Mouse (Mus musculus) liver, embryonic 14.5 days (tissue): ENCODE data around the gene Amn1. TPM values are rescaled to one million over a fixed set of nuclear protein-coding genes. Genes with fewer than 3 reads are reported as not detected.
A peak's percentile ranks its signal among the peaks of the same experiment; 100 is the strongest.

ENCODE experiments used
- ATAC-seq: fragments of 200-750 bp; cut with Nextera tagmentation; 2 replicates; pipeline ENCODE4 v1.8.0; 2017; ENCODE audit warnings: moderate number of reproducible peaks, mild to moderate bottlenecking, moderate library complexity; ENCODE audit not compliant: insufficient read depth
- DNase-seq, 3 experiments: peaks; one replicate each; pipeline ENCODE4 v3.0.0-alpha.2; 2012 to 2013; ENCODE audit warnings: low read depth in 3 of 3, low spot score in 3 of 3
- H3K27ac ChIP-seq: fragments of 300-500 bp; sonication (generic); 2 replicates; pipeline ENCODE4 v1.5.1; 2014; ENCODE audit warnings: moderate library complexity, mild to moderate bottlenecking, control low read depth, inconsistent platforms
- H3K27me3 ChIP-seq: fragments of 300-500 bp; sonication (generic); 2 replicates; pipeline ENCODE4 v1.6.1; 2014; ENCODE audit warnings: mild to moderate bottlenecking, low read length, moderate library complexity; ENCODE audit not compliant: control insufficient read depth, insufficient read depth
- H3K36me3 ChIP-seq: fragments of 300-500 bp; sonication (generic); replicated peaks from 2 replicates; pipeline ENCODE4 v1.6.1; 2014; ENCODE audit warnings: low read depth; ENCODE audit not compliant: control insufficient read depth, insufficient read depth
- H3K4me1 ChIP-seq, 2 experiments: fragments of 200-500 bp in 1 of 2; fragments of 300-500 bp in 1 of 2; sonication (generic) in 1 of 2; replicated peaks; 2 replicates each; pipeline ENCODE4 v1.6.1; 2012 to 2014; ENCODE audit warnings: antibody characterized with exemption in 1 of 2, inconsistent platforms in 1 of 2, low read length in 1 of 2; ENCODE audit not compliant: control insufficient read depth in 2 of 2, insufficient read depth in 2 of 2
- H3K4me2 ChIP-seq: fragments of 300-500 bp; sonication (generic); 2 replicates; pipeline ENCODE4 v1.6.1; 2014; ENCODE audit warnings: low read depth, mild to moderate bottlenecking, control low read depth, moderate library complexity
- H3K4me3 ChIP-seq, 2 experiments: fragments of 200-500 bp in 1 of 2; fragments of 300-500 bp in 1 of 2; sonication (generic) in 1 of 2; 2 replicates each; pipeline ENCODE4 v1.5.1; 2012 to 2014; ENCODE audit warnings: low read depth in 2 of 2, low read length in 2 of 2, mild to moderate bottlenecking in 2 of 2, control low read depth in 1 of 2, inconsistent platforms in 1 of 2, moderate library complexity in 1 of 2; ENCODE audit not compliant: insufficient read depth in 1 of 2
- H3K9ac ChIP-seq: fragments of 300-500 bp; sonication (generic); replicated peaks from 2 replicates; pipeline ENCODE4 v1.6.1; 2014; ENCODE audit warnings: mild to moderate bottlenecking, control low read depth, moderate library complexity
- H3K9me3 ChIP-seq: fragments of 300-500 bp; sonication (generic); 2 replicates; pipeline ENCODE4 v1.6.1; 2016; ENCODE audit warnings: low read length, mixed read lengths; ENCODE audit not compliant: control insufficient read depth
- CTCF ChIP-seq: IDR thresholded peaks from 2 replicates; pipeline ENCODE4 v1.5.1; 2016; ENCODE audit warnings: antibody characterized with exemption, low read depth, control low read depth
- EP300 ChIP-seq: IDR thresholded peaks from 2 replicates; pipeline ENCODE4 v1.6.1; 2016; ENCODE audit warnings: antibody characterized with exemption, low read depth
- WGBS: fragments of 180-500 bp; shearing (Covaris S2); extraction: QIAGEN DNeasy Blood & Tissue Kit; methylation state at CpG from one replicate; pipeline ENCODE4 v1.1.7; 2014; ENCODE audit not compliant: insufficient replicate concordance; 5-methylcytosine and 5-hydroxymethylcytosine counted together
- polyA plus RNA-seq, 2 experiments: library from polyadenylated mRNA; depleted of rRNA in 1 of 2; stranded (reverse) in 1 of 2; unstranded in 1 of 2; fragments of >200 nt; fragmentation: Nextera tagmentation in 1 of 2; extraction: Ambion mirVana in 1 of 2; gene quantifications; 2 replicates each; pipeline versions ENCODE4 v1.2.1 to v1.2.3; 2012 to 2014

The Amn1 gene
- polyA plus RNA-seq, 2 experiments, result 2.9 to 5.2 TPM

- no peak for ATAC-seq
- WGBS, result 69% methylated on average over 7 of the region's 7 CpGs
- Histone ChIP-seq H3K4me1 (no peaks in the 10 kb centered on the region), H3K4me2 (no peak overlapping the region), H3K36me3 (no peaks in the 10 kb centered on the region; the same call in 1 of the 2 replicates), H3K27ac (no peak overlapping the region), H3K4me3 (no peak overlapping the region), H3K27me3 (no peaks in the 10 kb centered on the region), H3K9me3 (no peaks in the 10 kb centered on the region), H3K9ac (no peak overlapping the region)
- no peak for DNase-seq
- TF ChIP-seq CTCF (no peak), EP300 (no peak)
These were observed 39.9 kb downstream of the Amn1 start for GRCm38 (mm10) chr6:149148436-149149229.

- DNase-seq (no peak), ATAC-seq (no peak)
- Histone ChIP-seq H3K4me2 (no peak overlapping the region), H3K27ac (no peak overlapping the region), H3K9ac (no peak overlapping the region), H3K27me3 (no peaks in the 10 kb centered on the region), H3K4me1 (peaks cover 2 to 9% of the 10 kb centered on the region in 2 experiments; a peak in 1 of 4 replicates), H3K4me3 (no peak overlapping the region), H3K36me3 (no peaks in the 10 kb centered on the region; the same call in 1 of the 2 replicates), H3K9me3 (no peaks in the 10 kb centered on the region)
- 93% methylated on average over 1 of the region's 1 CpGs for WGBS
- TF ChIP-seq EP300 (no peak), CTCF (no peak)
These were observed 43.4 kb downstream of the Amn1 start for GRCm38 (mm10) chr6:149145143-149145542.

GRCm38 (mm10) chr6:149141393-149142173, 46.9 kb downstream of the Amn1 start:
- Histone ChIP-seq H3K36me3 (no peaks in the 10 kb centered on the region; the same call in 1 of the 2 replicates), H3K4me2 (peak overlapping the region; percentile 85), H3K9me3 (no peaks in the 10 kb centered on the region), H3K9ac (peak overlapping the region; percentile 95), H3K4me1 (peaks cover 2 to 9% of the 10 kb centered on the region in 2 experiments; a peak in 1 of 4 replicates), H3K27me3 (no peaks in the 10 kb centered on the region), H3K27ac (peak overlapping the region; percentile 78), H3K4me3 (peak overlapping the region; percentile 74 to 88)
- TF ChIP-seq CTCF (no peak), EP300 (peak; percentile 51)
- ATAC-seq (peak; percentile 97), DNase-seq (peak; percentile 87 to 93 (median 89))
- WGBS, result 3% methylated on average over 36 of the region's 36 CpGs

GRCm38 (mm10) chr6:149139471-149139870, 49.0 kb downstream of the Amn1 start, which contains the start of gene Etfbkmt:
Etfbkmt (plus strand) TSS chr6:149139849.
- no peak within 1 kb of the TSS for H3K4me3 ChIP-seq
- DNase-seq (no peak), ATAC-seq (no peak)
- H3K9me3 ChIP-seq, result no peaks in the 10 kb centered on the region
- H3K4me1 ChIP-seq, result peaks cover 2 to 16% of the 10 kb centered on the region in 2 experiments; a peak in 3 of 4 replicates
- TF ChIP-seq EP300, result no peak
- H3K9ac ChIP-seq, result no peak within 1 kb of the TSS
- no peaks in the 10 kb centered on the region for H3K27me3 ChIP-seq
- 23% methylated on average over 1 of the region's 1 CpGs for WGBS
- peak within 1 kb of the TSS; percentile 85; the same call in 1 of the 2 replicates for H3K4me2 ChIP-seq
- H3K36me3 ChIP-seq, result no peaks in the 10 kb centered on the region; the same call in 1 of the 2 replicates
- no peak within 1 kb of the TSS for H3K27ac ChIP-seq

- 80% methylated on average over 3 of the region's 3 CpGs for WGBS
- H3K4me3 ChIP-seq, result no peak overlapping the region
These were observed 49.5 kb downstream of the Amn1 start for GRCm38 (mm10) chr6:149139011-149139410.

More at GRCm38 (mm10) chr6:149139011-149139410, 49.5 kb downstream of the Amn1 start:
- Histone ChIP-seq H3K36me3 (no peaks in the 10 kb centered on the region; the same call in 1 of the 2 replicates), H3K27me3 (no peaks in the 10 kb centered on the region), H3K27ac (no peak overlapping the region), H3K9ac (no peak overlapping the region), H3K4me1 (peaks cover 5 to 19% of the 10 kb centered on the region in 2 experiments; a peak in 3 of 4 replicates), H3K9me3 (no peaks in the 10 kb centered on the region), H3K4me2 (no peak overlapping the region)
- DNase-seq (no peak), ATAC-seq (no peak)
- no peak for TF ChIP-seq CTCF
- TF ChIP-seq EP300, result no peak
